Mouse (Mus musculus) kidney, embryonic 15.5 days (tissue): ENCODE measurements at regions not wholly inside any gene's neighbourhood (a gene's known extent, or its start where the extent isn't known, plus 50 kb on each side); places are given as distances from the start of the nearest gene placed in this dataset.

Source experiments
- ATAC-seq: fragments of 200-750 bp; cut with Nextera tagmentation; replicated peaks from 2 replicates; pipeline ENCODE4 v1.8.0; 2017; ENCODE audit warnings: moderate TSS enrichment; ENCODE audit not compliant: low FRiP score
- H3K27ac ChIP-seq: fragments of 300-500 bp; sonication (generic); 2 replicates; pipeline ENCODE4 v1.5.1; 2015; ENCODE audit warnings: mild to moderate bottlenecking, inconsistent platforms
- H3K27me3 ChIP-seq: fragments of 300-500 bp; sonication (generic); 2 replicates; pipeline ENCODE4 v1.6.1; 2015; ENCODE audit warnings: inconsistent platforms
- H3K36me3 ChIP-seq: fragments of 300-500 bp; sonication (generic); 2 replicates; pipeline ENCODE4 v1.6.1; 2015; ENCODE audit warnings: inconsistent platforms
- H3K4me1 ChIP-seq: fragments of 300-500 bp; sonication (generic); 2 replicates; pipeline ENCODE4 v1.6.1; 2015; ENCODE audit warnings: inconsistent platforms
- H3K4me2 ChIP-seq: fragments of 300-500 bp; sonication (generic); 2 replicates; pipeline ENCODE4 v1.6.1; 2015; ENCODE audit warnings: moderate library complexity, mild to moderate bottlenecking, inconsistent platforms
- H3K4me3 ChIP-seq: fragments of 300-500 bp; sonication (generic); replicated peaks from 2 replicates; pipeline ENCODE4 v1.5.1; 2015; ENCODE audit warnings: mild to moderate bottlenecking, inconsistent platforms
- H3K9ac ChIP-seq: fragments of 300-500 bp; sonication (generic); 2 replicates; pipeline ENCODE4 v1.6.1; 2015; ENCODE audit warnings: mild to moderate bottlenecking, inconsistent platforms
- H3K9me3 ChIP-seq: fragments of 300-500 bp; sonication (generic); replicated peaks from 2 replicates; pipeline ENCODE4 v1.6.1; 2016; ENCODE audit warnings: inconsistent platforms
- WGBS: fragments of 180-500 bp; shearing (Covaris S2); methylation state at CpG from one replicate; pipeline ENCODE4 v1.1.7; 2015; ENCODE audit warnings: mixed read lengths; 5-methylcytosine and 5-hydroxymethylcytosine counted together

- Histone ChIP-seq H3K27me3 (no peaks in the 10 kb centered on the region), H3K4me2 (no peak overlapping the region), H3K9me3 (peaks cover 17% of the 10 kb centered on the region), H3K27ac (no peak overlapping the region), H3K4me3 (no peak overlapping the region), H3K36me3 (no peaks in the 10 kb centered on the region), H3K9ac (no peak overlapping the region), H3K4me1 (no peaks in the 10 kb centered on the region)
- ATAC-seq = no peak
- WGBS = 90% methylated on average over 11 of the region's 11 CpGs
Observed at GRCm38 (mm10) chr1:34930571-34930970, 80.8 kb downstream of the Plekhb2 start.

- ATAC-seq = no peak
- no peak overlapping the region for H3K4me2 ChIP-seq
- 80% methylated on average over 1 of the region's 1 CpGs for WGBS
- no peak overlapping the region for H3K27ac ChIP-seq
- no peak overlapping the region for H3K9ac ChIP-seq
- no peaks in the 10 kb centered on the region for H3K36me3 ChIP-seq
- no peaks in the 10 kb centered on the region for H3K9me3 ChIP-seq
- H3K4me1 ChIP-seq = no peaks in the 10 kb centered on the region
- H3K27me3 ChIP-seq = no peaks in the 10 kb centered on the region
- no peak overlapping the region for H3K4me3 ChIP-seq
Observed at GRCm38 (mm10) chr1:34943196-34943595, 93.4 kb downstream of the Plekhb2 start.

- Histone ChIP-seq H3K4me1 (no peaks in the 10 kb centered on the region), H3K27ac (no peak overlapping the region), H3K27me3 (no peaks in the 10 kb centered on the region), H3K9ac (no peak overlapping the region), H3K36me3 (no peaks in the 10 kb centered on the region), H3K4me3 (no peak overlapping the region), H3K9me3 (no peaks in the 10 kb centered on the region; the same call in 1 of the 2 replicates), H3K4me2 (no peak overlapping the region)
- ATAC-seq = no peak
- WGBS = 74% methylated on average over 19 of the region's 19 CpGs
Observed at GRCm38 (mm10) chr1:34961633-34962507, 112.1 kb downstream of the Plekhb2 start.

DNA sequence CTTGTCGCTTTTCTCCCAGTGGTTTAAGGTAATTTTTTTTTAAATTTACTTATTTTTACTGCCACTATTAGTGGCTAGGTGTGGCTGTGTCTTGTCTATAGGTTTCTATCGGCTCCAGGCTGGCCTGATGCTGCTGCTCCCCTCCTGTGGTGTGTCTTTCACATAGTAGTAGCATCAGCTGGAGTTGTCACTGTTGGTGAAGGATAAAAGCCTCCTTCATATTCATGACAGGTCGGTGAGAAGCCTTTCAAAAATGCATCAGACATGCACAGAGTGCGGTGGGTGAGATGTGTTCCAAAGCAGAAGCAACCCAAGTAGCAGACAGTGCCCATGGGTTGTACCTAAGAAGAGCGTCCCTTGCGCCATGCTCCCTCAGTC lies 112.7 kb downstream of the Plekhb2 start:
- H3K27me3 ChIP-seq = no peaks in the 10 kb centered on the region
- no peak overlapping the region for H3K27ac ChIP-seq
- no peak overlapping the region for H3K4me3 ChIP-seq
- no peaks in the 10 kb centered on the region for H3K4me1 ChIP-seq
- no peak overlapping the region for H3K9ac ChIP-seq
- no peaks in the 10 kb centered on the region; the same call in 1 of the 2 replicates for H3K9me3 ChIP-seq
- ATAC-seq = no peak
- 81% methylated on average over 6 of the region's 6 CpGs for WGBS
- no peak overlapping the region for H3K4me2 ChIP-seq
- no peaks in the 10 kb centered on the region for H3K36me3 ChIP-seq

DNA sequence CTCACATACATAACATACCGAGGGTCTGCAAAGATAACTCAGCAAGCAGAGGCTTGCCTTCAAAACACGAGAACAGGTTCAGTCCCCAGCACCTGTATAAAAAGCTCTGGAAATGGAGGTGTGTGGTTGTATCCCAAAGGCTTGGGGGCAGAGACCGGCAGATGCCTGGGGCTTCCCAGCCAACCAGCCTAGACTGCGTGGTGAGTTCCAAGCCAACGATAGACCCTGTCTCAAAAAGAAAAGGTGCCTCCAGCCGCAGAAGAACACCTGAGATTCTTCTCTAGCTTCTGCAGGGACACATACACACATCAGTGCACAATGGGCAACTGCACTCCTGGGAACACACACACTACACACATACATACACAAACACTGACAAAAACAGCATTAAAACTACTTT lies 125.0 kb downstream of the Plekhb2 start:
- H3K4me1 ChIP-seq = no peaks in the 10 kb centered on the region
- no peak overlapping the region for H3K9ac ChIP-seq
- ATAC-seq = no peak
- H3K27ac ChIP-seq = no peak overlapping the region
- H3K4me2 ChIP-seq = no peak overlapping the region
- WGBS = 89% methylated on average over 6 of the region's 6 CpGs
- no peak overlapping the region for H3K4me3 ChIP-seq
- no peaks in the 10 kb centered on the region for H3K36me3 ChIP-seq
- no peaks in the 10 kb centered on the region for H3K27me3 ChIP-seq
- H3K9me3 ChIP-seq = no peaks in the 10 kb centered on the region; the same call in 1 of the 2 replicates

DNA sequence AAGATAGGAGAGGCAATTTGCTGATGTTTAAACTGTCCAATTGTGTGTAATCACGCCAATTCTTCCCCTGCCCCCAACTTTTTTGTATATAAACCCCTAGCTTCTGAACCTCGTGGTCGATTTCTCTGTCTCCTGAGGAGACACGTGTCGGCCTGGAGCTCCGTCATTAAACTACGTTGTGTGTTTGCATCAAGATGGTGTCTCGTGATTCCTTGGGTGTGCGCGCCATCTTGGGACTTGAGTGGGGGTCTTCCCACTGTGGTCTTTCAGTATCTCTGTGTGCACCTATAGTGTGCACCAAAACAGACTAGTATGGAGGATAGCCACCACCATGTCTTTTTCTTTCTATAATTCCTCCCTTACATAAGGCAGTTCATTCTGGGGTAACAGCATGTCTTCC lies 128.4 kb downstream of the Plekhb2 start:
- WGBS = 92% methylated on average over 10 of the region's 10 CpGs
- no peak overlapping the region for H3K9ac ChIP-seq
- no peak for ATAC-seq
- H3K27ac ChIP-seq = no peak overlapping the region
- no peak overlapping the region for H3K4me2 ChIP-seq
- H3K27me3 ChIP-seq = no peaks in the 10 kb centered on the region
- H3K4me1 ChIP-seq = no peaks in the 10 kb centered on the region
- no peak overlapping the region for H3K4me3 ChIP-seq
- no peaks in the 10 kb centered on the region; the same call in 1 of the 2 replicates for H3K9me3 ChIP-seq
- no peaks in the 10 kb centered on the region for H3K36me3 ChIP-seq

DNA sequence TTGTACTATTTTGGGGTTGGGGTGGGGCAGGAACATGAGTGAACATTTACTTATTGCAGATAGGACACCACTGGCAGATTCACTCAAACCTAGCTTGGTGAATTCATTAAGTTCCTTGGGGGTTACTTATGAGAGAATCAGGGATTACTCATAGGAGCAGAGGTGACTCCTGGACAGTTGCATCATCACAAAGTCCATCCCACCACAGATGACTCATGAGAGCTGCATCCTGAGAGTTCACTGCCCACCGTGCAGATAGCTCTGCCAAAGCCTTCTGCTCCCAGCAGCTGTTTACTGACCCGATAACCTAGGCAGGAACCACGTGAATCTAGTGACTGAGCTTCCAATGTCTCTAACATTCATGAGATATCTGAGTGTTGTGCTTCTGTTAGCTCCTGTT lies 129.6 kb downstream of the Plekhb2 start:
- H3K9me3 ChIP-seq = no peaks in the 10 kb centered on the region; the same call in 1 of the 2 replicates
- H3K4me1 ChIP-seq = no peaks in the 10 kb centered on the region
- ATAC-seq = no peak
- H3K27ac ChIP-seq = no peak overlapping the region
- H3K36me3 ChIP-seq = no peaks in the 10 kb centered on the region
- WGBS = 86% methylated on average over 3 of the region's 3 CpGs
- H3K4me3 ChIP-seq = no peak overlapping the region
- H3K27me3 ChIP-seq = no peaks in the 10 kb centered on the region
- H3K4me2 ChIP-seq = no peak overlapping the region
- no peak overlapping the region for H3K9ac ChIP-seq

DNA sequence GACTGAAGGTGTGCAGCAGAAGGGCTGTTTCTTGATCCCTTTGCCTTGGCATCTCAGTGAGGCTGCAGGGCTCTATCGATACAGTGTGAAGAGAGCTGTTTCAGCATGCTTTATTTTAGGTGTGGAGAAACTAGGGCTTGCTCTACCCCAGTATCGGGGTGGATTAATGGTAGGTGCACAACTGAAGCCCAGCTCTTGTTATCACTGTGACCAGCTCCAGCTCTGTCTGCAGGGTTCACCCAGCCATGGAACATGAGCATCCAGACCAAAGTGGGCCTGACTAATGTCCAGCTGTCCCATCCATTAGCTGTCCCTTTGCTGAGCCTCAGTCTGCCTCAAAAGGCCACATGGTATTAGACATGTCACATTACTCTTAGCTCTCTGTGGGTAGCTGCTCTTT lies 132.2 kb downstream of the Plekhb2 start:
- Histone ChIP-seq H3K9me3 (no peaks in the 10 kb centered on the region; the same call in 1 of the 2 replicates), H3K4me2 (no peak overlapping the region), H3K9ac (no peak overlapping the region), H3K4me1 (no peaks in the 10 kb centered on the region), H3K36me3 (no peaks in the 10 kb centered on the region), H3K4me3 (no peak overlapping the region), H3K27ac (no peak overlapping the region), H3K27me3 (no peaks in the 10 kb centered on the region)
- WGBS = 85% methylated on average over 2 of the region's 2 CpGs
- ATAC-seq = no peak

DNA sequence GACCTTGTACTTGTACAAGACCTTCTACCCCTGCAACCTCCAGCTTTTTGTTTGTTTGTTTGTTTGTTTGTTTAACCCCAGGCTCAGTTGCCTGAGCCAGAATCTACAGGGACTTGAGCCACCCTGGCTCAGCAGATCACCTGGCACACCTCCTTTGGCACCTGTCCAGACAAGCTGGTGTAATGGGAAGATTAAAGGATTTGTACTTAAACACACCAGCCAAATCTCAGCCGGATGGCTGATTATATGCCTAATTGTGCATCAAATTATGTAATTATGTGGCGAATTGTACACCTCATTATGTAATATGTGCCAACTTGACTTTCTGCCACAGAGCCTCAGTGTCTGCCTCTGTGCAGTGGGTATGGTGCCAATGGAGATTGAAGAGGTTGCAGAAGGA lies 133.2 kb downstream of the Plekhb2 start:
- WGBS = 64% methylated on average over 2 of the region's 2 CpGs
- Histone ChIP-seq H3K9ac (no peak overlapping the region), H3K4me2 (no peak overlapping the region), H3K4me1 (no peaks in the 10 kb centered on the region), H3K9me3 (no peaks in the 10 kb centered on the region; the same call in 1 of the 2 replicates), H3K36me3 (no peaks in the 10 kb centered on the region), H3K27ac (no peak overlapping the region), H3K4me3 (no peak overlapping the region), H3K27me3 (no peaks in the 10 kb centered on the region)
- ATAC-seq = no peak

DNA sequence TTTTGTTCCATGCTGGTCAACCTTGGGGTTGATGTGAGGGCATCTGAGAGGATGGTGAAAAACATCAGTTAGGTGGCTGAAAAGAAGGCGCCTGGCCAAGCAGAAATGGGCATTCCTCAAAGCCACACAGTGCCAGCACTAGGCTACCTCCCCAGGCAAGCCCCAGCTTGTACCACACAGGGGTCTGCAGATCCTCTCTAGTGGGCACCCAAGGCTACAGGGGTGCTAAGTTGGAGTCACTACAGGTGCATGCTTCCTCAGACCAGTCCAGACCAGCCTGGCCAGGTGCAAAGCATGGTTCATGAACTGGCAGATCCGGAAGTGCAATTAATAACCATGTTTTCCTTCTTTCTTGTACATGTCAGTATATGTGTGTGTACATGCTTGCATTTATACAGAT lies 137.1 kb downstream of the Plekhb2 start:
- Histone ChIP-seq H3K9me3 (no peaks in the 10 kb centered on the region), H3K4me3 (no peak overlapping the region), H3K36me3 (no peaks in the 10 kb centered on the region), H3K27ac (no peak overlapping the region), H3K4me2 (no peak overlapping the region), H3K4me1 (no peaks in the 10 kb centered on the region), H3K27me3 (no peaks in the 10 kb centered on the region), H3K9ac (no peak overlapping the region)
- ATAC-seq = no peak
- 87% methylated on average over 2 of the region's 2 CpGs for WGBS

- Histone ChIP-seq H3K27ac (no peak overlapping the region), H3K4me1 (no peaks in the 10 kb centered on the region), H3K9ac (no peak overlapping the region), H3K4me3 (no peak overlapping the region), H3K36me3 (no peaks in the 10 kb centered on the region), H3K4me2 (no peak overlapping the region), H3K9me3 (no peaks in the 10 kb centered on the region), H3K27me3 (no peaks in the 10 kb centered on the region)
- ATAC-seq = no peak
- 69% methylated on average over 8 of the region's 8 CpGs for WGBS
Observed at GRCm38 (mm10) chr1:34987650-34988221, 138.0 kb downstream of the Plekhb2 start.

- no peak overlapping the region for H3K9ac ChIP-seq
- H3K4me2 ChIP-seq = no peak overlapping the region
- 78% methylated on average over 7 of the region's 7 CpGs for WGBS
- no peaks in the 10 kb centered on the region for H3K27me3 ChIP-seq
- no peak for ATAC-seq
- H3K4me1 ChIP-seq = no peaks in the 10 kb centered on the region
- no peak overlapping the region for H3K4me3 ChIP-seq
- no peaks in the 10 kb centered on the region for H3K9me3 ChIP-seq
- H3K27ac ChIP-seq = no peak overlapping the region
- H3K36me3 ChIP-seq = no peaks in the 10 kb centered on the region
Observed at GRCm38 (mm10) chr1:34988225-34988624, 138.4 kb downstream of the Plekhb2 start.
